Mouse (Mus musculus) lung, postnatal 14 days (tissue): Measurements from ENCODE around the gene Dapp1.
"Not testable (repeated sequence)": the region's sequence is repeated elsewhere in the genome, so short reads cannot be mapped to it uniquely, and the experiment has no call there.

Experiments used
- DNase-seq: peaks from one replicate; pipeline ENCODE4 v3.0.0; 2021

The Dapp1 gene

DNA sequence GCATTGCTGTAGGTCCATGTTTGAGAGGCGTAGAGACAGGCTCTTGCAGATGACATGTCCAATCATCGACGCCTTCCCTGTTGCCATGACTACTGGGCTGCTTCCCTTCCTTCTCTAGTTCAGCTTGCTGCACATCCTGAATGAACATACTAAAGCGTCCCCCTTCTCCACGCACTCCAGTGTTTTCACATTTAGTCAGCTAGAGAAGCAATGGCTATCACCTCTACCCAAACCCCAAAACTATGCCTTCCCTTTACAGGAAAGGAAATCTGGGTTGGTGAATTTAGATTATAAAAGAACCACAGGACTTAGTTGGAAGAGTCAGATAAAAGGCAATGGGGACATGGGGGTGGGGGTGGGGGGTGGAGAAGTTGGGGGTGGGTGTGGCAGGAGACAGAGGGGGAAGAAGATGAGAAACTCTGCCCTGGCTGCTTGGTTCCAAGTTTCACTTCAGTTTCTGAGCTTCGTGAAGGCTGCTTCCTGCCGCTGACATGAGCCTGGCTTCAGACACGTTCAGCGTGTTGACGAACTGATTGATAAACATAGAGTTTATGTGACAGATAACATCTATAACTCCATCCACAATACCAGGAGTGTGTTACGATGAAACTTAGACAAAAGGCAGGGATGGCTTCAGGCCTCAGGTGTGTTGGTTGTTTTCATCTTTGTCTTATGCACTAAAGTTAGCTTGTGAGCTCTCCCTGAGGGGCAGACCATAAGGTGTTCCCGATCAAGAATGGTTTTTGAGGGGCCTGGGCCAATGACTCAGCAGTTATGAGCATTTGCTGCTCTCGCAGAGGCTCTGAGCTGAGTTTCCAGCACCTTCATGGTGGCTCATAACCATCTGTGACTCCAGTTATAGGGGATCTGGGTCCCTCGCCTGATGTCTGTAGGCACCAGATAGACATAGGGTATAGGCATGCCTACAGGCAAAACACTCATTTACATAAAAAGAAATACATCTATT, 28.1 kb downstream of the Dapp1 start:
- peak; percentile 60 for DNase-seq

DNA sequence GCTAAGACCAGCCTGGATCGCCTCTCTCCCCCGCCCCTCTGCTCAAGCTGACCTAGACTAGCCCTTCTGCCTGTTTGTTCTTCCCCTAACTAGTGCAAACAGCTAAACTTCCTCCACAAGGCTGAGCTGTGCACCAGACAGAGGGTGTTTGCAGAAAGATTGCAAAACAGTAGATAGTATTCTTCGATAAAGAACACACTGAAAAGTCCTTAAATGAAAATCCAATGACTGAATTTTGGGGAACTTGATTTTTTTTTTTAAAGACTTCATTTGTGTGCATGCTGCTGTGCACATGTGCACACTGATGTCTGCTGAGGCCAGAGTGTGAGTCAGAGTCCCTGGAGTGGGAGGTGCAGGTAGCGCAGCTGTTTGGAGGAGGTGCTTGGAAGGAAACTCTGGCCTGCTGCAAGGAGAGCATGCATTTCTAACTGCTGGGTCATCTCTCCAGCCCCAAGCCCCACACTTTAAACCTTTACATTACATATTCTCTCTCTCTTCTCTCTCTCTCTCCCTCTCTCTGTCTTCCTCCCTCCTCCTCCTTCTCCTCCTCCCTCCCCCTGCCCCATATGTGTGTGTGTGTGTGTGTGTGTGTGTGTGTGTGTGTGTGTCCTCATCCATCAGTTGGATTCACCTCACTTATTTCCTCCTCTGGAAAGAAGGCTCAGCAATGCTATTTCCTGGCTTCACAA, 29.0 kb downstream of the Dapp1 start:
- DNase-seq = no peak

DNA sequence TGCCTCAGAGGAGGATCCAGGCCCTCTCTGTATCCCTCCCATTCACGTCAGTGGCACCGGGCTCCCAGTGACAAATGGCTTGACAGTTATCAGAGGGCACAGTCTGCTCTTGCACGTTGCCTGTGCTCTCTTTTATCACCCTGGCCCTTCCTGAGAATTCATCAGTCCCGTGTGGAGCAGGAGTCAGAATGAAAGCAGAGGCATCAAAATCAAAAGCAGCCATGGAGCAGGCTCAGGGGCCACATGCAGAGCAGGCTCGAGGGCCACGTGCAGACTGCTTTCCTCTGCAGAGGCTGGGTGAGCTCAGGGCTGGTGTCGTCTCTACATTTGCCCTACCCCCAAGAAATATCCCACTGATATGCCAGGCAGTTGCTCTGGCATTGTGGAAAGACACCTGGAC, 29.5 kb downstream of the Dapp1 start:
- DNase-seq = no peak

DNA sequence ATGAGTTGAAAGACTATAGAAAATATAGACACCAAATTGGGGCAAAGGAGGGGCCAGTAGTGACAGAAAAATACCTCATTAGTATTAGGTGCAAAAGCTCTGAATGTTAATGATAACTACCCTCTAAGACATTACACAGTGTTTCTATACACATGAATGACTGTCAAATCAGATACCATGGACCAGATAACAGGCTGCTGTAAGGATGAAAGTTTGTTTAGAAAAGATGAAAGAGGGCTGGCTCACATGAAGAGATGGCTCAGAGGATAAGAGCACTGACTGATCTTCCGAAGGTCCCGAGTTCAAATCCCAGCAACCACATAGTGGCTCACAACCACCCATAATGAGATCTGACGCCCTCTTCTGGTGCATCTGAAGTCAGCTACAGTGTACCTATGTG, 30.0 kb downstream of the Dapp1 start:
- DNase-seq = not testable (repeated sequence)

DNA sequence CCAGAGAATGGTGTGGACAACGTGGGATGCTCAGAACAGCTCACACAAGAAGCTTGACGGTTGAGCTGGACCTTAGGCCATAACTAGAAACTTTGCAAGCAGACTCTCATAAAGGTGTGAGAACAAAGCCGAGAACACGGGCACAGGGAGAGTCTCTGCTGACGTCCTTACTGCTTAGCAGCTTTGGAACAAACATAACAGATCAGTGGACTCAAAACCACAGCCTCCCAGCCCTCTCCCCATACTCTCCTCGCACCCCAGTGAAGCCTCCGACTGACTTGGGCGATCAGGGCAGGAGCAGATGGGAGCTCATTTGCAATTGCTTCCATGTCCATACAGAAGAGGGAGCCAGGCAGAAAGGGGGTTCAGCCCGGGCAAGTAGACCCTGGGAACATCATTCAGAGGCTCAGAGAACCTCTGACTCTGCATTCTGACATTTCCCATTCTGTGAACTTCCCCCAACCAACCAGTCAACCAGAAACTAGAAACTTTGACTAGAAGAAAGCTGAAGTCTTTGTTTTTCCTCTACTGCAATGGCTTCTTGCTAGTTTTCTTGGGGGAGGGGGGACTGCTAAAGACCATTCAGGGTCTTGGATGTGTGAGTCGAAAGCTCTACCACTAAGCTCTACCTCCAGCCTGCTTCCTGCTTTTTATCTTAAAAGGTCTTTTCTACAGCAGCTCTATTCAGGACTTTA, 31.0 kb downstream of the Dapp1 start:
- no peak for DNase-seq

DNA sequence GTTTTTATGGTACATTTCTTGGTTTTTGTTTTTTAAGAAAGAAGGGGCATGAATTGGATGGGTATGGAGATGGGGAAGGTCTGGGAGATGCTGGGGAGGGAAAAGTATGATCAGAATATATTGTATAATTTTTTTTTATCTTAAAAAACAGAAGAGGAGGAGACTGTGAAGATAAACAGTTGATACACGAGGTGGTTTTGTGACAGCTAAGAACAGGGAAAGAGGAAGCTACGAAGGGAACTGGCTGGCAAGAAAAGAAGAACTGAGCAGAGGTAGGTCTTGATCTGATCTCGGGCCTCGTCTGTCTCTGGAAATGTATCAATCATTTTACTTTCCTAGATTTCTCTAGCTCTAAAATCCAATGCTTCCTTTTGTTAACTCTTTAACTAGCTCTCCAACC, 33.8 kb downstream of the Dapp1 start:
- DNase-seq = no peak

DNA sequence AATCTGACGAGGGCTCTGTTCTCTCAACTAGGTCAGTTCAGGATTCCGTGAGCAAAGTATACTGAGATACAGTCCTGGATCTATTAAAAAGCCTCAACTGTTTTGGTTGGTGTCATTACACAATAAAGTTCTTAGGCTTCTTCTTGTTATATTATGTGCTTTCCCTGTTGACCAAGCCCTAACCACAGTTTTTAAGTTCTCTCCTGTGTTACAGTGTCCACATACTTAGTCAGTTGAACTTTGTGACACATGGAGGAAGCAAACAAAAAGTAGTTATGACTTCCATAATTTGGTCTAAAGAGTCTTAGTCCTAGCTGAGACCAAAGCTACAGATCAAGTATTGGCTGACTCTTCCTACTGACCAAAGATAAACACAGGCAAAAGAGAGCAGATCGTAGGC, 34.5 kb downstream of the Dapp1 start:
- DNase-seq = no peak

DNA sequence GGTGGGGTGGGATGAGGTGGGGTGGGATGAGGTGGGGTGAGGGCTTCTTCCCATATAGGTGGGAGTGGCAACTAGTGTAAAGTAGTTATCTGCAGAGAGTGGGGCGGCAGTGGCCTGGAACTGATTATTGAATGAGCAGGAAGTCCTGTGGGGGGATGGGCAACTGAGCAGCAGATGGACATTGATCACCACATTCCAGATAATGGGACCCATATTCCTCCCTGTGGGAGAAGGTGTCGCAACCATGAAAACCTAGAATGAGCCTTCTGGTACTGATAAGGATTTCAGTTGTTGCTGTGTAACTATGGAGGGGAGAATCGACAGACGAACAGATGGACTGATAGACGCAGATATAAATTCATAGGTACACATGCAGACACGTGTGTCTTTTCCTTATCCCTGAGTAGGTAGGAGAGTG, 37.6 kb downstream of the Dapp1 start:
- no peak for DNase-seq

DNA sequence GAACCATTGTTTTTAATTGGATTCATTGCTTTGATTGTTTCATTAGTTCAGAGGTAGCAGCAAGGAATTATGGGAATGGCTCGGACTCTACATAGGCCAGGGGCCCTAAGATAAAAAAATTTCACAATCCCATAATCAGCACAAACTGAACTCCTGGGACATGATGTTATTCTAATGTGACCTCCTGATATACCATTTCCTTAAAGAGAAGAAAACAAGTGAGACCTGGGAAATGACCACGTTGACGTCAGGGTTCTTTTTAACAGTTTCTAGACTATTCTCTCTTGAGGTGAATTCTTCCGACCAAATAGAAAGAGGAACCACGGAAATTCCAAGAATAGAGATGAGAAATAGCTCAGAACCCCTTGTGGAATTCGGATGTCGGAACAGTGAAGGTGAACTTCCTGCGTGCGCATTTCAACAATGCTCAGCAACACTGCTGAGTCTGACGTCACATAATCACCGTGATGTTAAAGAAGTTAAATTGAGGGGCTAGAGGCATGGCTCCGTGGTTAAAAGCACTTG, 39.2 kb downstream of the Dapp1 start:
- no peak for DNase-seq

DNA sequence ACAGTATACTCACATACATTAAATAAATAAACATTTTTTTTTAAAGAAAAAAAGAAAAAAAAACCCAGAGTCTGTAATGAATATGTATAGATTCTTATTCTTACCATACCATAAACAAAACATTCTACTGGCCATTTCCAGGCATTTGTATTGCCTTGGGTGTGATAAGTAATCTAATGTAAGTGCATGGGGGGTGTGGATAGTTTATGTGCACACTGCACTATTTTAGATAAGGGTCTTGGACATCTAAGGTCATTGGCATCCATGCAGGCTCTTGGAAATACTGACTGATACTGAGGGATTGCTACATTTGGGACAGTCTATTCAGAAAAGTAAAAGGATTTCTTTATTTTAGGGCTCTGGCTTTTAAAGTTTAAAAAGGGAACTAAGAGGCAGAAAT, 39.8 kb downstream of the Dapp1 start:
- DNase-seq = no peak

DNA sequence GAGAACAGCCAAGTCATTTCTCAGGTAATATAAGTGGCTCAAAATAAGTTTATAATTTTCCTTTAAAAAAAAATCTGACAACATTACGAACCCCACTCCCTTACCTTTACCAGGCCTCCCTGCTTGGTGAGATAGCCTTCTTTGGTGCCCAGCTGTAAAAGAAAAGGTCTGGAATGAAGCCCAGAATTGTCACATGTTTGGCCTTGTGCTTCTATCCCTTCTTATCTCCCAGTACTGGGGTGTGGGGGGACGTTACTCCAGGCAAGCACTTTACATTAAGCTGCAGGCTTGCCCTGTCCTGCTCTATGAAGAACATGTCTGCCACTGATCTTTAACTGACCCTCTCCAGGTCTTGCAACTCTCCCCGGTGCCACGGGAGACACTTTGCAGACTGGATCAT, 40.6 kb downstream of the Dapp1 start:
- DNase-seq = no peak

DNA sequence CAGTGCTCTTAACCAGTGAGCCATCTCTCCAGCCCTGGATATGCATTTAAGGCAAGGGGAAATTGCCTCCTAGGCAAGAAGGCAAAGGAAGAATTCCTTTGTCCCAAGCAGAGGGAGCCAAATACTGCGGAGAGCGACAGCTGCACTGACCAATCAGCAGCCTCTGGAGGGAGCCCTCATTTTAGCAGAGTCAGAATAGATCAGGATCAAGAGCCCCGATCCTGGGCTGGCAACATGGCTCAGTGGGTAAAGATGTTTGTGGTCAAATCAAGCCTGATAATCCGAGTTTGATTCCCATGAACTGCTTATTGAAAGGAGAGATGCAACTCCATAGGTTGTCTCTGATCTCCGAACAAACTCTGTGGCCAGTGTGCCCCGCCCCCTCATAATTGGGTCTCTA, 42.7 kb downstream of the Dapp1 start:
- DNase-seq = peak; percentile 62

DNA sequence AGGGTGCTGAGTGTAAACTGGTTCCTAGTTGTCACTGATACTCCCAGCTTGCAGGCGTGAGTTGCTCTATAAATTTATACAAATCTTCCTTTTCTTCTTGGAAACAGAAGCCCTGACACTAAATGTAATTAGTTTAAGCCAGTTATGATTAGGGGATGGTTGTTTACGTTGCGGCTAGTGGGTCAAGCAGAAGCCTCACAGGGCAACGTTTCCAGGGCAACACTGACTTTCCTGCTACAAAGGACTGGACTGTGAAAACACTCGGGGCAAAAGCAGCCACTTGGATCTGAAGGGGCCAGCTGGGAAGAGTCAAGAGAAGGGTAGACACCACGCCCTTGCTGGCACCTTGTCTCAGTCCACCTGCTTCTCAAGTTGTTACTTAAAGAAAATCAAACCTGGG, 44.8 kb downstream of the Dapp1 start:
- DNase-seq = no peak

DNA sequence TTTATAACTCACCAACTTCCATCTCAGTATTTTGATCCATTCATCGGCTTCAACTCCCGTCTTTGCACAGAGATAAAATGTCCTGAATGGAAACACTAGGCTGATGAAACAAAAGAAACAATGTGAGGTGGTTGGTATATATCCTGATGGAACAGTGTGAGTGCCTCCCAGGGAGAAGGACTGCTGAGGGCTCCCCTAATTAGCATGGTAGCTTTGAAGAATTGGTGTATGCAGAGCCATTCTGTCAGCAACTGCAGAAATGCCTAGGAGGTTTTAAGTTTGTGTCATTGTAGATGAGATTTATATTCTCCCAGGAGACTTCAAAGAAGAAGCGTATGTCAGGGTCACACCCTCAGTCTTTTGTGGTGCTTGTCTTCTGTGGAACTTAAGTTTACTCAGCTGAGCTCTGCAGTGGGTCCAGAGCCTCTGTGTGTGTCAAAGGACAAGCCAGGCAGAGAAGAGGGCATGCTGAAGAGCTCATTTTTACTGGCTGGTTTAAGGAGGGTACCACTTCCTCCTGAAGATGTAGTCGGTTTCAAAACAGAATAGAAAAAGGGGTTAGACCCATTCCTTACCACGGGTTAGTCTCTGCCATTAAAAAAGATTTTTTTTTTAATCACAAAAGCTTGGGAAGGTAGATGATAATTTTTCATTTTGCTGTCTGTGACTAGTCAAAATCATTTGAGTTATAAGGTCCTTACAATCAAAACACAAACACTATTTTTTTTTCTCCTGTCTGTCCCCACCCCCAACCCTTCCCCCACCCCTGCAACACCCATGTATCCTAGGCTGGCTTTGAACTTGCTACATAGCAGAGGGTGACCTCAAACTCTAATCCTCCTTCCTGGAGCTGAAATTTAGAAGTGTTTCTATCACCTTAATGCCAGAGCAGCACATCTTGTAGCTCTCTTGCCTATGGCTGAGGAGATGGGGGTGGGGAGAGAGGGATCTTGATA, 45.5 kb downstream of the Dapp1 start:
- DNase-seq = no peak

DNA sequence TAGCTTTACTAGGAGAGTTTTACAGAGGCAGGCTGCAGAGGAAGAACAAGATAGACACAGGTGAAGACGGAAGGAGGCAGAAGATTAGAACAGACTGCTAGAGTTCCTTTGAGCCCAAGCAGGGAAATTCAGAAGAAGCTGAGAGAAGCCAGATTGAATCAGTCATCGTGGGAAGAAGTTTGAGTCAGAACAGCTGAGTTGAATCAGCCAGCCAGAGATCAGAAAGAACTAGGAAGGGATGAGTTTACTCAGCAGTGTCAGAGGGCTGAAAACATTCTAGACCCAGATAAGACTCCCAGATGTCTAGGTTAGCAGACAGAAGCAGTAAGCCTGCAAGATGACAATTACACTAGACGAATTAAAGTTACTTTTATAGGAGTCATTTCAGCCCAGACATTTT, 47.4 kb downstream of the Dapp1 start:
- no peak for DNase-seq

DNA sequence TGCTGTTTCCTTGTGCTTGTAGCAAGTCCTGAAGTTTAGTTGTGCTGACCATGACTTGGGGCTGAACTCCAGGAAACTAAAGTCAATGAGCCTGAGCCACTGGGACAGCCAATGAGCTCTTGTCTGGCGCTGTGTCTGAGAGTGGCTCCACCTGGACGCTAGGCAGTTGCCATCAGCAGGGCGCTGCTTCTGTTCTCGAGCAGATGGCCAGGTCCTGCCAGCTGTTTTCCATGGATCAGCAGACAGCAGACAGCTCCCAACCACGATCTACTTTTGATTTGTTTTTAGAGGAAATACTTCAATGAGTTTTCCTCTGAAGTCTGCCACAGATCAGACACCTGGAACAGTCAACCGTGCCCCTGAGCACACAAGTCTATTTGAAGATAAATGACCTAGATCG, 48.6 kb downstream of the Dapp1 start:
- peak; percentile 46 for DNase-seq

DNA sequence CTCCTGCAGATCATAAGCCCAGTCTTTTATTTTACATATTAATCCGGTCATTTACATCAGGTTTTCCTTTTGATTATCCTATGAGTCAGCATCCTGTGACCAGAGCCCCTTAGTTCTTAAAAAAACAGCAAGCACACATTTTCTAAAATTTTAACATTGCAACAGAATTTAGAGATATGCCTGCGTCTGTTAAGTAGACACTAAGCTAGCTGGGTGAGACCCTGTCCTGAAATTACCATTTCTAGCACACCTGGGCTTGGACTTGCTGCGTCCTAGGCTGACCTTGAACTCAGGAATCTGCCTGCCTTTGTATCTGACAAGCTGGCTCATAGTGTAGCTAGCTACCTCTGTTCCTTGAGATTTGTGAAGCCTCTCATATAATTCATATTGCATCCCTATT, 51.4 kb downstream of the Dapp1 start:
- DNase-seq = no peak

DNA sequence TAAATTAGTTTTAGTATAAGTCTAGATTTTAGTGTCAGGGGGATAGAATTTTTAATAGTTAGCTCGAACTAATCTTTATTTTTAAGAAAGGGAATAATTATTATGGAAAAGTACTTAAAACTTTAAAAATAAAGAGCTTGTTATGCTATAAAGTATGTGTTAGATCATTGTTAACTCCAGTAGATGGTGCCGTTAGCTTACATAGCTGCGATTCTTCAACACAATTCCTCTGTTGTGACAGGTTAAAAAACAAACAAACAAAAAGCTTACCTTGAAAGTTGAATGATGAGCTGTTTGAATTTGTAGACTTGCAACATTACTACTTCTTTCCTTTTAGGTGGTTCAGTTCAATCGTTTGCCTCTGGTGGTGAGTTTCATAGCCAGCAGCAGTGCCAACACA, 54.3 kb downstream of the Dapp1 start:
- DNase-seq = no peak

DNA sequence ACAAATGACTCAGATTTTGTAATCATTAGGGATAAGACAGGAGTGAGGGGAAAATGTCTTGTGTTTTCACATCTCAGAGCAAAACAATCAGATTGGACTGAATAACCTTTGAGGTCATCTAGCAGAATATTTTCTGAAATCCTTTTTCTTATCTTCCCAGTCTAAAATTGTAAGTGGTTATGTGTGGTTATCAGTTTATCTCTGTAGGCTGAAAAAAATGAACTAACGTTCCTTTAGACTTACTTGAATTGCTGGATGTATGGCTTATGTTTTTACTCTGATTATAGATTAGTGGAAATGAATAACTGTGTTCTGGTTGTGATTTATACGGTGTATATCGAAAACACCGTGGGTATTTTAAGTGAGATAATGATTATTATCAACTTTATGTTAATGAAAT, 60.8 kb downstream of the Dapp1 start:
- DNase-seq = no peak

DNA sequence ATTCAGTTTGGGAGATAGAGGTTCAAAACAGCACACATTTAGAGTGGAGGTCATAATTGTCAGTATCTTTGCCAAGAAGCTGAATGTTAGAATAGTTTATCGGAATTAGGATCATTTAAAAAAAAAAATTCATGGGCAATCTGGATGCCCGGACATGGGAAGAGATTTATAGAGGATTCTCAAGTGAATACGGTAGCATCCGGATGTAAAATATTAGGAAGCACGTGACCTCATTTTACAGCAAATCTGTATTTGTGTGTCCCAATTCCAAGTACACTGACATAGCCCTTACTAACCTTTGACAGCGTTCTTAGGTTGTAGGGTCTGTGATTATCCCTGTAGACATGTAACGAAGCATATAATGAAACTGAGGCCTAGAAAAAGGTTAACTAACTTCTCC, 61.9 kb downstream of the Dapp1 start:
- no peak for DNase-seq

DNA sequence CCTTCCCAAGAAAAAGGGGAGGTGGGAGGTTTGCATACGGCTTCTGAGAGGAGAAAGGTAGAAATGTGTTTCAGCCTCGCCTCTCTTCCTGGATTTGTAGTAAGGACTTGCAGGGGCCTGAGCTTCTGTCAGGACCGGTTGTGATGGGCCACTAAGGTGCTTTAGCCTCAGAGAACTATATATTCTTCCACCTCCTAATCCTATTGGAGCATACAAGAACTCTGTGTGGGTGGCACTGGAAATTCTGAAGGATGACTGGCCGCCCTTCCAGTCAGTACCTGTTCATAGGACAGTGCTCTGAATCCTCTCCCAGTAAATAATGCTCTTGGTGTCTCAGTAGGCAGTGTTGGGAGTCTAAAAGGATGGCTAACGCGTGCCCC, 62.4 kb downstream of the Dapp1 start:
- DNase-seq = no peak

DNA sequence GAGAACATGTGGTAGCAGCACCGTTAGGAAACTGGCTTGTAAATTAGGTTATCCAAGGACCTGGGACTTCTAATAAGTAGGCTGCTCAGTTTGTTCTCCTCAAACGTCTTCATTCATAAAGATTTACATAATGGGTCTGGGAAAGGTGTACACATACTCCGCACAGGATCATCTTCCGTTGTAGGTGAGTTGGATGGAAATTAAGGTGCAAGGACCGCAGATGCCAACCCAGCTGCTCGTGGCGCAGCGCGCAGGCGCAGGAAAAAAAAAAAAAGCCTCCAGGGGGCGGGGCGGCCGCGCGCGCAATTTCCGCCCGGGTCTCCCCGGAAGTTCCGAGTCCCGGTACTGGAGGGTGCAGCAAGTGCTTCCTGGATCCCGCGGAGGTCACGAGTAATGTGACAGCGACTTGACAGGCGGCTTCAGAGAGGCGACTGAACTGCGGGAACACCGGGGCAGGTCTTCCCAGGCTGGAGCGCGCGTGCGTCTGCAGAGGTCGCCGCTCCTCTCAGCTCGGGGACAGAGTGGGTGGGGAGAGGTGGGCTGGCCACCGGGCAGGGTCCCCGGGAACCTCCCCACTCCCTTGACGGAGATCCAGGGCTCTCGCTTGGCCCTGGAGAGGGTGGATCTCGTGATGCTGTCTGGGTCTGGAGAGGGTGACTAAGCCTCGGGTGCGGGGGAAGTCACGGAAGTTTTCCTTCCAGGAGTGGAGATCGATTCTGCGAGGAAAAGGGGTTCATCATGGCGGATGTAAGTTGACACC, 63.0 kb downstream of the Dapp1 start, which contains the start of gene Lamtor3:
Gene Lamtor3 (plus strand): TSS at position 335 of the 760 bp plus-strand sequence.
- DNase-seq = peak; percentile 88
